Mouse (Mus musculus) cerebellum, adult 9-10 months (tissue): ENCODE results near the gene Pdzd2.

ENCODE experiments used
- DNase-seq: peaks from one replicate; pipeline ENCODE4 v3.0.0; 2022

Pdzd2 gene

GRCm38 (mm10) chr15:12518370-12518973, 221.3 kb downstream of the Pdzd2 start:
- no peak for DNase-seq

GRCm38 (mm10) chr15:12517314-12517813, 222.4 kb downstream of the Pdzd2 start:
- DNase-seq, result no peak

DNA sequence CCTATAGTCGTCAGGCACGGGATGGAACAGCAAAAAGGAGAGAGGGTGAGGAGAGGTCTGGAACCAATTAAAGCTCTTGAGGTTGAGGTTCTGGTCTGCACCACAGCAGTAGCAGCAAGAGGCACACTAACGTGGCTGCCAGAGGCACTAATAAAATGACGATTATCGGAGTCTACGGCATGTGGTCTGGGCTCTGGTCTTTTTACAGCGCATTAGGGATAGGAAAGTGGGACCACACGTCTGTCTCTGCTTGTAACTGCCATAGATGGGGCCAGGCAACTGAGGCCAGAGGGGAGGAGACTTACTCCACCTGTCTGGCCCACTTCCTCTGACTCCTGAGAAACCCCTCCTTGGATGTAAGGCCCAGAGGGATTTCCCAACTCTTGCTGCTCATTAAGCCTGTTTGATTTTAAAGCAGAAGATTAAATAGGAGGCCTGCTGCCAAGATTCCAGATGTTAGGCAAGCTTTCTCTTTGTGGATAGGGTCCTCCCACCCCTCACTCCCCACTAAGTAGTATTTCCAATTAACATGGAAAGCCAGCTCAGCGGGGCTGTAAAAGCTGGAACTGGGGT, 224.4 kb downstream of the Pdzd2 start:
- DNase-seq, result no peak

GRCm38 (mm10) chr15:12513526-12513925, 226.2 kb downstream of the Pdzd2 start:
- DNase-seq, result no peak

GRCm38 (mm10) chr15:12508765-12509377, 230.9 kb downstream of the Pdzd2 start:
- no peak for DNase-seq

GRCm38 (mm10) chr15:12507523-12507922, 232.2 kb downstream of the Pdzd2 start:
- DNase-seq, result no peak

GRCm38 (mm10) chr15:12506514-12506913, 233.2 kb downstream of the Pdzd2 start:
- no peak for DNase-seq

GRCm38 (mm10) chr15:12506085-12506484, 233.6 kb downstream of the Pdzd2 start:
- DNase-seq, result no peak

DNA sequence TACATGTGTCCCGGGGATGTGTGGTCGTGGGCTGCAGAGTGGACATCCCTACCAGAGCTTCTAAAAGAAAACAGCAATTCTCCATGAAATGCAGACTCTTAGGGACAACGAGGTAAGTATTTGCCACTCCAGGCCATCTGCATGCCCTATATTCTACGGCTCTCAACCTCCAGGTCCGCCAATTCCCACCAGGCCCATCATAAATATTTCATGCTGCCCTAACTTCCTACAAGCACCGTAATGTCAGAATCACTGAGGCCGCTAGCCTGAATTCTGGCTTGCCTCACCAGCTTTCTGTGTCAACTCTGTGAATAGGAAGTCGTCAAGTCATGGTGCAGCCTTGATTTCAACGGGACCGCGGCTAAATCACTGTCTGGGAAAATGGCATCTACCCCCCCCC, 234.2 kb downstream of the Pdzd2 start:
- DNase-seq, result no peak

GRCm38 (mm10) chr15:12503907-12504306, 235.8 kb downstream of the Pdzd2 start:
- no peak for DNase-seq

DNA sequence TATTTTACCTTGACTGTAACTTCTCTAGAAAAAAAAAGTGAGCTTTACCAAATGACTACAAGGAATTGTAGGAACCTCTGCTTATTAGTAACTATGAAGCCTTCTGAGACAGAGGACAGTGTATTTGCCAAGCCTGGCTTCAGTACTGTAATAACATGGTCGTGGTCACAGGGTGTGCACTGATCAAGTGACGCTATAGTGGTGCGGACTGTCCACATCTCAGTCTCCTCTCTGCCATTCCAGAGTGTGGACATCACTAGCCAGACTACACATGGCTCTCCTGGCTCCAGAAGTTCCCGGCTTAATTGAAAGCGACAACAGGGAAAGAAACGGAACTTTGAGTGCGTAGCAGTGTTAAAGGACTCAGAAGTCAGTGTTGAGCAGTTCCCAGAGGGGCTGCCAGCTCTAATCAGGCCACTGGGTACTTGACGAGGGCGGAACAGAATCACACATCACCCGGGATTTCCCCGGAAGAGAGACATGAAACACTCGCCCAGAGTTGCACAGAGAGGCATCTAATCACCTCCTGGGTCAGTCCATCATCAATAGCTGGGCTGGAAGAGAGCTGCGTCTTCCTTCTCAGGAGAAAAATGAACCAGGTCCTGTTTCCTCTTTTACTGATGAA, 237.7 kb downstream of the Pdzd2 start:
- DNase-seq, result no peak

GRCm38 (mm10) chr15:12500674-12501073, 239.1 kb downstream of the Pdzd2 start:
- no peak for DNase-seq

- DNase-seq, result no peak
Observed at GRCm38 (mm10) chr15:12494084-12494483, 245.6 kb downstream of the Pdzd2 start.

GRCm38 (mm10) chr15:12493258-12493657, 246.5 kb downstream of the Pdzd2 start:
- DNase-seq, result no peak

GRCm38 (mm10) chr15:12490969-12491368, 248.8 kb downstream of the Pdzd2 start:
- peak; percentile 31 for DNase-seq

DNA sequence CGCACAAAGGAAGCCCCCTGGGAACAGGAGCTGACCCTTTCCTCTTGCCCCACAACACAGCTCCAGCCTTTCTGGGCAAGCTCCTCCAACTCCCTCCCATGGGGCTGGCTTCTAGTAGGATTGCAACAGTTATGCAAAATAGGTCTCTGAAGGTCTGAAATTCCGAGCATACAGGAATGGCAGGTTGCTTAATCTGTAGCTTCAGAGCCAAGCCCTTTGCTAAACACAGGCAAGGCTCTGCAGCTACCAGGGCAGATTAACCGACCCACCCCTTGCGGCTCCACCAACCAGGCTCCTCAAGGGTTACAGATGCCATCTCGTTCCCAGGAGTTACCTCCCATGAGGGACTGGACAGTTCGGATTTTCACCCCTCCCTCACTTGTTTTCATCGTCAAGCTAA, 249.2 kb downstream of the Pdzd2 start:
- no peak for DNase-seq

DNA sequence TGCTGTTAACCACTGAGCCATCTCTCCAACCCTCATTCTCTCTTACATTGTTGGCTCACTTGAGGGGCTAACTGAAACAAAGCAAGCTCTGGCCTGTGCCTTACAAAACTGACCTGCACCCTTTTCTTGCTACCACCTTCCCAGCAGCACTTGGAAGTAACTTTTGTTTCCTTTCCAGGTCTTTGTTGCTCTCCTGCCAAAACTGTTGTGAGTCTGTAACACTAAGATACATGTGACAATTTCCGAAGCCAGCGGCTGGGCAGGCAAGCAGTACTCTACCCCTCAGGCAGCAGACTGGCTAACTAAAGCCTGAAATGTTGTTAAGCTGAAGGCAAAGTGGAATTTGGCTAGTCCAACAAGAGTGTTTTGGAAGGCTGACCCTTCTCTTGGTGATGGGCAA, 251.4 kb downstream of the Pdzd2 start:
- no peak for DNase-seq

GRCm38 (mm10) chr15:12481261-12481660, 258.5 kb downstream of the Pdzd2 start:
- DNase-seq, result no peak

- no peak for DNase-seq
Observed at GRCm38 (mm10) chr15:12480369-12480768, 259.4 kb downstream of the Pdzd2 start.

- peak; percentile 26 for DNase-seq
Observed at GRCm38 (mm10) chr15:12479326-12479725, 260.4 kb downstream of the Pdzd2 start.

GRCm38 (mm10) chr15:12473596-12473995, 266.1 kb downstream of the Pdzd2 start:
- no peak for DNase-seq

DNA sequence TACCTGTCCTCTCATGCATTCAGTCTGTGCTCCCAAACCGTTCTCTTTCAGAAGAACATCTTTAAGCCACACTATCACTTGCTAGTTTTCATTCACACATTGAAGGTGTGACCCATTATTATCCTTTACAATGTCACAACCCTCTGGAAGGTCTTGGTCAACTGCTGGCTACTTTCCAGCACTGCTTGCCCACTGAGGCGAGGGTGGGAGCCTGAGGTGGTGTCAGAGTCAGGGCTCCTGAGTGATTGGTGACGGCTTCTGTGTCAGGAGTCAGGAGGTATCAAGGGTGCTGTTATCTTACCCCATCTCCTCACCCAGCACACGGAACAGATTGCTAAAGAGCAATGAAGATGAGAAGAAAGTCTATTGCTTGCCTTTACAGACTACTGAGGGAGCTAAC, 267.1 kb downstream of the Pdzd2 start:
- DNase-seq, result no peak

DNA sequence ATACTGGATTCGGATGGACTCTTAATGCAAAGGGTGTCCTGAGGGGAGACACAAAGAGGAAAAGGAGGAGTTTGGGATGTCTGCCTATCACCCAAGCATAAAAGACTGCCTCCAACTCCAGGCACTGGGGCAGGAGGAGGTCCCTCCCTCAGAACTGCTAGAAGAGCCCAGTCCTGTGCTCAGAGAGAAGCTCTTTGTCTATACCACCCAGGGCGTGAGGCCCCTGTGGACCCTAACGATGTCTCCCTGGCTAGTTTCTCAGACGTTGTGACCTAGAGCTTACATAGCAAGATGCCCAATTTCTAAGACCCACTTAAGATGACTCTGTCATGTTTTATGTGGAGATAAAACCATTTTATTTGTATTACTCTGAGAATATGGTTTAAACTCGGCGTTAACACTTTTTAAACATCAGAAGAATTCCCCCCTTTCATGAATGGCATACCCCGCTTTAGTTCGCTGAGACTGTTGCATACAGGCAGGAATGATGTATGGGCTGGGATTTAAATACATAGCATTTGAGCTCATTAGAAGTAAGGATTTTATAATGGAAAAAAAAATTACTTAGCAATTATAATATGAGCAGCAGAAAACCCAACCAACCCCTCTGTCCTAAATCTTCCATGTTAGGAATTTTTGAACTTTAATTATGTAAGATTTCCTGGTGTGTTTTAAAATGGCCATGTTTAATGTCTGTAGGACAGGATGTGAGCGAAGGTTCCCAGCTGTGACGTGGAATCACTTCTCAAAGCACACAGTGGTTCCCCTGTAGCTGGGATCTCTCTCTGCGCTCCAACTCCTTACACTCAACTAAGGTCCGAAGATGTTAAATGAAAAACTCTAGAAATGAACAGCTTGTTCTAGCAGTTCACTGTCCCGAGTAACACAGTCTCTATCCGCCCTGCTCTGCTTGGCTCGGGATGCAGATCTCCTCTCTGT, 268.6 kb downstream of the Pdzd2 start:
- DNase-seq, result no peak
